Mouse (Mus musculus): ENCODE measurements around the gene Grin3b. TPM values are rescaled to one million over a fixed set of nuclear protein-coding genes. Genes with fewer than 3 reads are reported as not detected.
A peak's percentile ranks its signal among the peaks of the same experiment; 100 is the strongest.

Grin3b gene
- total RNA-seq, 2 experiments from 2014 or later: 0.15 TPM; not detected in 1

DNA sequence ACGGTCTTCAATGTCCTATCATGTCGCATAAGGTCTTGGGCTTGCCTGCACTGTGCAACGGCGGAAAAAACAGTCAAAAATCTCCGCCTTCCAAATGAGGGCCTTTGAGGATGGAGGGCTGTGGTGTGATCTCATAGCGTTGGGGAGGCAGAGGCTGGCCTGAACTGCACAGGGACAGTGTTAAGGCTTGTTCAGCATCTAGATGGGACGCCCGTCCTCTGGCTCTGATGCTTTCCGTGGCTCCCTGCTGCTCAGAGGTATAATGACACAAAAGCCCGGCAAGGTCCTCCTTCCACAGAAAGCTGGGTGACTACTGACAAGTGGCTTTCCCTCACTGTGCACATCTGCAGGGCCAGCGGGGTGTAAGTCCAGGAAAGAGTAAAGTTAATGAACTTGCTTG is 49.7 kb downstream of the Grin3b start:
- no peak for DNase-seq (ENCODE audit: low spot score in 2 of 2)
- TF ChIP-seq CTCF (conservative IDR thresholded peaks at IDR 0.05): no peak
- no peak overlapping the region for H3K27ac ChIP-seq

DNA sequence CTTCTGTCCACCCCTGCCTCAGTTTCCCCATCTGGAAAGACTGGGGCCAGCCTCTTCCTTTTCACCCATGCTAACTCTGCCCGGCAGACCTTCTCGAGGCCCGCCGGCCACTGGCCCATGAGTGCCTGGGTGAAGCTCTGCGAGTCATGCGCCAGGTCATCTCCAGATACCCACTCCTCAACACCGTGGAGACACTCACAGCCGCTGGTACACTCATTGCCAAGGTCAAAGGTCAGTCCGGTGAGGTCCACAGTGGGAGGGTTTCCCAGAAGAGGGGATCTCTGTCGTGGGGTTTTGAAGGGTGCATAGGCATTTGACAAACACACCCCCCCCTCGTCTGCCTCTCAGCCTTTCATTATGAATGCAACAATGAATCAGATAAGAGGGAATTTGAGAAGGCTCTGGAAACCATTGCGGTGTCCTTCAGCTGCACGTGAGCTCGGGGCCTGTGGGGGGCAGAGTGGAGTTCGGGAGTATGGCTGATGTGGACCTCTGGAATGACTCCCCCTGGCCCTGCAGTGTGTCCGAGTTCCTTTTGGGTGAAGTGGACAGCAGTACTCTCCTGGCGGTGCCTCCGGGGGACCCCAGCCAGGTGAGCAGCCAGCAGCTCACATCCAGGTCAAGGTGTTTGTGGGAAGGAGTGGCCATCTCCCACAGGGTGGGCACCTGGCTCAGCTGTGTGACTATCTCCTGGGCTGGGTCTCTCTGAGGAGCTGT is 50.2 kb downstream of the Grin3b start:
- no peak overlapping the region for H3K27ac ChIP-seq
- H3K4me3 ChIP-seq: no peak overlapping the region
- DNase-seq (ENCODE audit: low spot score in 2 of 2): no peak
- no peak; the same call in 1 of the 2 replicates for TF ChIP-seq CTCF (conservative IDR thresholded peaks at IDR 0.05)

More for the DNA sequence above, 49.7 kb downstream of the Grin3b start:
- no peak overlapping the region for H3K4me3 ChIP-seq

DNA sequence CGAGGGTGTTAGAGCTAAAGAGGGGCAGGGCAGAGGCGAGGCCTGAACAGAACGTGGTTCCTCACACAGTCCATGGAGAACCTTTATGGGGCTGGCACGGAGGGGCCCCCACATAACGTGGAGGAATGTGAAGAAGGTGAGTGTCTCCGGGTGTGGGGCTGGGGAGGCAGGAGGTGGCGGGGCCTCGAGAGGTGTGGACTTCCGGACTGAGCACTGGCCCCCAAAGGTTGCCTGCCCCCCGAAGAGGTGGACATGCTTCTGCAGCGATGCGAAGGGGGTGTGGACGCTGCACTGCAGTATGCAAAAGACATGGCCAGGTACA is 50.8 kb downstream of the Grin3b start:
- no peak for TF ChIP-seq CTCF (conservative IDR thresholded peaks at IDR 0.05)
- no peak overlapping the region for H3K4me3 ChIP-seq
- H3K27ac ChIP-seq: no peak overlapping the region
- DNase-seq (ENCODE audit: low spot score in 2 of 2): no peak

DNA sequence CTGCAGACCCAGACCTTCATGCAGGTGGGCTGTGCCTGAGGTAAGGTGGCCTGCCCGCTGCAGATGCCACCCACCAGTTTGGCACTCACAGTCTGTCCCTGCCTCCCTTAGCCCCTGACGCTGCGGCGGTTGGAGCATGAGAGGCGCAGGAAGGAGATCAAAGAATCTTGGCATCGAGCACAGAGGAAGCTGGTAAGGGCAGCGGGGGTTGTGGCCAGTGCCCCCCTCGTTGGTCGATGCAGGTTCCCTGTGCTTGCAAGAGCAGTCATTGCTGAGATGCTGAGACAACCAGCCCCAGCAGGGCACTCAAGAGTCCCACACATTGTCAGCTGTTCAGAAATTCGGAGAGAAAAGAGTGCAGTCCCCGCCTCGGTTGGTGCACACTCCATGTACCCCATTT is 51.6 kb downstream of the Grin3b start:
- no peak for DNase-seq (ENCODE audit: low spot score in 2 of 2)
- no peak for TF ChIP-seq CTCF (conservative IDR thresholded peaks at IDR 0.05)
- Histone ChIP-seq H3K27ac (no peak overlapping the region), H3K4me3 (no peak overlapping the region)

DNA sequence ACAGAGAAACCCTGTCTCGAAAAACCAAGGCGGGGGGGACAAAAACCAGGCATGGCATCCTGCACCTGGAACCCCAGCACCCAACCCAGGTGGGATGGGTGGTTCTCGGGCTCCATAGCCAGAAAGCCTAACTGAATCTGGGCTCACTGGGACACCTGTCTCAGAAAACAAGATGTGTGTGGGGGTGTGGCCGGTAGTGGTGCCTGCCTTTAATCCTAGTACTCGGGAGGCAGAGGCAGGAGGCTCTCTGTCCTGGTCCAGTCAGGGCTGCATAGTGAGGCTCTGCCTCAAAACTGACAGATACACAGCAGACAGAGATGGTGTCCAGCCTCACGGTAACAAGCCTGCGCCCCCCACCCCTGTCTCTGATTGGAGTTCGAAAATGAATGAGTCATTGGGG is 52.3 kb downstream of the Grin3b start:
- H3K4me3 ChIP-seq: no peak overlapping the region
- TF ChIP-seq CTCF (conservative IDR thresholded peaks at IDR 0.05): no peak
- no peak overlapping the region for H3K27ac ChIP-seq
- DNase-seq (ENCODE audit: low spot score in 2 of 2): no peak

DNA sequence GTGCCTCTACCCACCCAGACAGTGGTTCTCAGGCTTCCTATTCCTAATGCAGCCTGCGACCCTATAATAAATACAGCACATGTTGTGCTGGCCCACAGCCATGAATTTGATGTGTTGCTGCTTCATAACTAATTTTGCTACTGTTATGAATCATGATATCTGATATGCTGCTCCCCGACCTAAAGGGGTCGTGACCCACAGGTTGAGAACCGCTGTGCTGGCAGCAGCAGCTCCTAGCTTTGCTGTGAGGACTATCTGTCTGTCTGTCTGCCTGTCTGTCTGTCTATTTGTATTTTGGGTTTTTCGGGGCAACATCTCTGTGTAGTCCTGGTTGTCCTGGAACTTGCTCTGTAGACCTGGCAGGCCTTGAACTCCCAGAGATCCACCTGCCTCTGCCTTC is 53.2 kb downstream of the Grin3b start:
- TF ChIP-seq CTCF (conservative IDR thresholded peaks at IDR 0.05): no peak
- Histone ChIP-seq H3K27ac (0 out of 2 replicates have a peak overlapping the region, but pooled peaks have one; percentile 18), H3K4me3 (no peak overlapping the region)
- no peak for DNase-seq (ENCODE audit: low spot score in 2 of 2)

DNA sequence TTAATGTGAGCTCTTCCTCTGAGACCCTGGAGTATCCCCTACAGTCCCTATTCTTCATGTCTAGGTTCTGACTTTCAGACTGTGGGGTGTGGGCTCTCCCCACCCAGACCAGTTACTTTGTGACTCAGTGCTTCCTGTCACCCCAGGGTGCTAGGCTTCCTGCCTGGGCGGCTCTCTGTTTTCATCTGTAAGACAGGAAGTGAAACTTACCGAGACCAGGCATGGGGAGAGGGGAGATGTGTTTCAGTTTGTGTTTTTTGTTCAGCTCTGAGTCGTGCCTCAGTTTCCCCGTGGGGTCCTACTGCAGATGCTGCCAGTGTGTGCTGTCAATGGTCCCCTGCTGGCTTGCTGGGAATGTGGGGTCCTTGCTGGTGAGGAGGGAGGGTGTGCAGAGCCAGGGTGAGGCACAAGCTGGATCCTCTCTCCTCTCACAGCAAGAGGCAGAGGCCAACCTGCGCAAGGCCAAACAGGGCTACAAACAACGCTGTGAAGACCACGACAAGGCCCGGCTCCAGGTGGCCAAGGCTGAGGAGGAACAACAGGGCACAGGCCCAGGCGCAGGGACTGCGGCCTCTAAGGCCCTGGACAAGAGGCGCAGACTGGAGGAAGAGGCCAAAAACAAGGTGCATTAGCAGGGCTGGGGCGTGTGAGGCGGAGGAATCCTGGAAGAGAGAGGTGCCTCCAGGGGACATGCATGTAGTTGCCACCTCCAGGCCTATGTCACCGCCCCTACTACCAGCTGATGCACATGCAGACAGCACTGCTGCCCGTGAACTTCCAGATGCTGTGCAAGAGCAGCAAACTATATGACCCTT is 53.9 kb downstream of the Grin3b start:
- TF ChIP-seq CTCF (conservative IDR thresholded peaks at IDR 0.05): no peak
- no peak for DNase-seq (ENCODE audit: low spot score in 2 of 2)

DNA sequence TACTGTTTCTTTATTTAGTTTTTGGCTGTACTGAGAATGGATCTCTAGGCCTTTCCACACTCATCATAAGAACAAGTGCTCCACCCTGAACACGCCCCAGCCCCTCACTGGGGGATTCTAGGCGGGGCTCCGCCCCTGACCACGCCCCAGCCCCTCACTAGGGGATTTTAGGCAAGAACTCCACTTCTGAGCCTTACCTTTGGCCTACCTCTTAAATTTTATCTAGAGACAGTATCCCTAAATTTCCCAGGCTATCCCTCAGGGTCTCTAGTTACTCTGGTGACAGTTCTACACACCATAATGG is 54.5 kb downstream of the Grin3b start:
- no peak overlapping the region for H3K4me3 ChIP-seq
- TF ChIP-seq CTCF (conservative IDR thresholded peaks at IDR 0.05): no peak
- H3K27ac ChIP-seq: no peak overlapping the region
- no peak for DNase-seq (ENCODE audit: low spot score in 2 of 2)

More for the DNA sequence above, 53.9 kb downstream of the Grin3b start:
- H3K4me3 ChIP-seq: no peak overlapping the region
- H3K27ac ChIP-seq: peak overlapping the region; percentile 37; the same call in 1 of the 2 replicates

DNA sequence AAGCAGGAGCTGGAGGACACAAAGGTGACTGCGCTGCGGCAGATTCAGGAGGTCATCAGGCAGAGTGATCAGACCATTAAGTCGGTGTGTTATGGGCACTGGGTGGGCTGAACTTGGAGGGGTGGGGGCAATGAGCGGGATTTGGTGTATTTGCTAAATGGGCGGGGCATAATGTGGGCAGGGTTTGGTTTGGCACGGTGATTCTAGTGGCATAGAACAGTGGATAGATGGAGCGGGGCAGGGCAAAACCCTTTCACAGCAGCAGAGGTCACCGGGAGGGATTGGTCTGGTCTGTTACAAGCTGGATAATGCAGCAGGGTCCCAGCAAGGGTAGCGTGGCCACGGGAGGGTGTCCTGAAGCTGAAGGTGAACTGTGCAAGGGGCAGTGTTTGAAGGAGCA is 54.9 kb downstream of the Grin3b start:
- Histone ChIP-seq H3K27ac (no peak overlapping the region), H3K4me3 (no peak overlapping the region)
- no peak for DNase-seq (ENCODE audit: low spot score in 2 of 2)
- no peak for TF ChIP-seq CTCF (conservative IDR thresholded peaks at IDR 0.05)

DNA sequence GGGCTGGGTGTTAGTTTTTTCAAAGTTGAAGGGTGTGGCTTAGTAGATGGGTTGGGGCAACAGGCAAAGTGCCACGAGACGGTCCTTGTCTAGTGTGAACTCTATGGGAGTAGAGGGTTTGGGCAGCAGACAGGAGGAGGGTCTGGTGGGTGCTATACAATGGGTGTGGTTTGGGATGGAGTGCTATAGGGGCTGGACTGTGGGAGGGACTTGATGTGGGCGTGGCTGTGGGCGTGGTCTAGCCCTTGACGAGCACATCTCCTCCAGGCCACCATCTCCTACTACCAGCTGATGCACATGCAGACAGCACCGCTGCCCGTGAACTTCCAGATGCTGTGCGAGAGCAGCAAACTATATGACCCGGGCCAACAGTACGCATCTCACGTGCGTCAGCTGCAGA is 55.4 kb downstream of the Grin3b start:
- H3K27ac ChIP-seq: no peak overlapping the region
- no peak for DNase-seq (ENCODE audit: low spot score in 2 of 2)
- no peak for TF ChIP-seq CTCF (conservative IDR thresholded peaks at IDR 0.05)
- H3K4me3 ChIP-seq: no peak overlapping the region

Other genes starting within 250 kb of the Grin3b start
- gene Polrmt, start 224.1 kb upstream of the Grin3b start, total RNA-seq (2021): 10 to 100 TPM; 44.5 to 50.6 TPM
- 1 to 10 TPM; 1.9 to 2.8 TPM for gene Fgf22, start 215.6 kb upstream of the Grin3b start, total RNA-seq (2021)
- gene Rnf126, start 203.8 kb upstream of the Grin3b start, total RNA-seq (2021): 10 to 100 TPM; 85.0 to 88.3 TPM
- 1 to 10 TPM; 2.5 to 2.7 TPM for gene Fstl3, start 193.4 kb upstream of the Grin3b start, total RNA-seq (2021)
- under 1 TPM; 0.26 to 0.37 TPM for gene Prss57, start 179.8 kb upstream of the Grin3b start, total RNA-seq (2021)
- 100 to 1,000 TPM; 275 to 277 TPM for gene Palm, start 177.1 kb upstream of the Grin3b start, total RNA-seq (2021)
- gene Misp, start 149.7 kb upstream of the Grin3b start, total RNA-seq (2021): 1 to 10 TPM in 1 of 2 experiments, under 1 TPM in 1; 0.54 to 1.1 TPM
- 10 to 100 TPM; 56.9 to 58.7 TPM for gene Ptbp1, start 116.3 kb upstream of the Grin3b start, total RNA-seq (2021)
- 1 to 10 TPM; 1.5 to 2.6 TPM for gene Prtn3, start 96.2 kb upstream of the Grin3b start, total RNA-seq (2021)
- 10 to 100 TPM; 33.7 to 37.1 TPM for gene Plppr3, start 96.1 kb upstream of the Grin3b start, total RNA-seq (2021)
- gene Elane, start 84.5 kb upstream of the Grin3b start, total RNA-seq (2021): not detected
- gene Cfd, start 79.9 kb upstream of the Grin3b start, total RNA-seq (2021): not detected
- gene Med16, start 61.8 kb upstream of the Grin3b start, total RNA-seq (2021): 10 to 100 TPM; 57.7 to 59.3 TPM
- not detected for gene Gm26602, start 59.9 kb upstream of the Grin3b start, total RNA-seq (2021)
- 1 to 10 TPM; 5.6 to 7.1 TPM for gene Kiss1r, start 53.7 kb upstream of the Grin3b start, total RNA-seq (2021)
- 100 to 1,000 TPM; 365 to 385 TPM for gene R3hdm4, start 49.5 kb upstream of the Grin3b start, total RNA-seq (2021)
- 1 to 10 TPM; 7.5 to 8.5 TPM for gene Arid3a, start 43.7 kb upstream of the Grin3b start, total RNA-seq (2021)
- 10 to 100 TPM; 44.8 to 47.0 TPM for gene Wdr18, start 10.6 kb upstream of the Grin3b start, total RNA-seq (2021)
- 100 to 1,000 TPM; 124 TPM for gene Tmem259, start 13.6 kb downstream of the Grin3b start, total RNA-seq (2021)
- 1 to 10 TPM; 5.4 to 5.6 TPM for gene Cnn2, start 17.9 kb downstream of the Grin3b start, total RNA-seq (2021)
- gene Abca7, start 25.8 kb downstream of the Grin3b start, total RNA-seq (2021): 10 to 100 TPM; 10.7 to 11.0 TPM
- 1 to 10 TPM; 3.7 to 4.4 TPM for gene Arhgap45, start 45.9 kb downstream of the Grin3b start, total RNA-seq (2021)
- gene Polr2e, start 69.1 kb downstream of the Grin3b start, total RNA-seq (2021): 10 to 100 TPM; 77.8 to 79.1 TPM
- 100 to 1,000 TPM; 440 to 464 TPM for gene Gpx4, start 76.5 kb downstream of the Grin3b start, total RNA-seq (2021)
- gene Sbno2, start 134.9 kb downstream of the Grin3b start, total RNA-seq (2021): 10 to 100 TPM; 22.4 to 23.4 TPM
- gene Stk11, start 145.1 kb downstream of the Grin3b start, total RNA-seq (2021): 10 to 100 TPM; 96.8 to 97.7 TPM
- 100 to 1,000 TPM; 332 to 344 TPM for gene Atp5d, start 167.9 kb downstream of the Grin3b start, total RNA-seq (2021)
- 100 to 1,000 TPM; 331 to 341 TPM for gene Cbarp, start 170.1 kb downstream of the Grin3b start, total RNA-seq (2021)
- gene Midn, start 177.6 kb downstream of the Grin3b start, total RNA-seq (2021): 10 to 100 TPM; 53.1 to 54.5 TPM
- gene Cirbp, start 195.3 kb downstream of the Grin3b start, total RNA-seq (2021): 100 to 1,000 TPM in 1 of 2 experiments, 10 to 100 TPM in 1; 88.3 to 103 TPM
- gene 1600002K03Rik, start 202.2 kb downstream of the Grin3b start, total RNA-seq (2021): 1 to 10 TPM; 7.0 to 7.4 TPM
- gene Efna2, start 208.8 kb downstream of the Grin3b start, total RNA-seq (2021): 1 to 10 TPM; 7.1 to 9.7 TPM